Mouse (Mus musculus) forebrain, embryonic 14.5 days (tissue): ENCODE data around the gene Inhbe. TPM values are rescaled to one million over a fixed set of nuclear protein-coding genes. Genes with fewer than 3 reads are reported as not detected.

Source experiments
- ATAC-seq: fragments of 200-750 bp; cut with Nextera tagmentation; 2 replicates; pipeline ENCODE4 v1.8.0; 2017; ENCODE audit warnings: mild to moderate bottlenecking, moderate library complexity
- DNase-seq: peaks from one replicate; pipeline ENCODE4 v3.0.0-alpha.2; 2015; ENCODE audit warnings: low spot score
- H3K27ac ChIP-seq: fragments of 300-500 bp; sonication (generic); 2 replicates; pipeline ENCODE4 v1.5.1; 2014; ENCODE audit warnings: low read depth, mild to moderate bottlenecking, control low read depth, low read length, moderate library complexity
- H3K27me3 ChIP-seq: fragments of 300-500 bp; sonication (generic); replicated peaks from 2 replicates; pipeline ENCODE4 v1.6.1; 2014; ENCODE audit warnings: low read length, control low read depth, mixed read lengths; ENCODE audit not compliant: control insufficient read depth, insufficient read depth
- H3K36me3 ChIP-seq: fragments of 300-500 bp; sonication (generic); 2 replicates; pipeline ENCODE4 v1.6.1; 2014; ENCODE audit warnings: low read length, control low read depth; ENCODE audit not compliant: control insufficient read depth, insufficient read depth
- H3K4me1 ChIP-seq: fragments of 300-500 bp; sonication (generic); 2 replicates; pipeline ENCODE4 v1.6.1; 2014; ENCODE audit warnings: antibody characterized with exemption, low read length, control low read depth; ENCODE audit not compliant: control insufficient read depth, insufficient read depth
- H3K4me2 ChIP-seq: fragments of 300-500 bp; sonication (generic); 2 replicates; pipeline ENCODE4 v1.6.1; 2014; ENCODE audit warnings: mild to moderate bottlenecking, control low read depth, low read length
- H3K4me3 ChIP-seq: fragments of 300-500 bp; sonication (generic); 2 replicates; pipeline ENCODE4 v1.5.1; 2014; ENCODE audit warnings: low read depth, low read length, control low read depth
- H3K9ac ChIP-seq: fragments of 300-500 bp; sonication (generic); 2 replicates; pipeline ENCODE4 v1.6.1; 2014; ENCODE audit warnings: mild to moderate bottlenecking, low read length, control low read depth, moderate library complexity
- H3K9me3 ChIP-seq: fragments of 300-500 bp; sonication (generic); replicated peaks from 2 replicates; pipeline ENCODE4 v1.6.1; 2016; ENCODE audit warnings: low read length, control low read depth, mixed read lengths; ENCODE audit not compliant: control insufficient read depth
- WGBS: fragments of 180-500 bp; shearing (Covaris S2); extraction: QIAGEN DNeasy Blood & Tissue Kit; methylation state at CpG from one replicate; pipeline ENCODE4 v1.1.7; 2014; 5-methylcytosine and 5-hydroxymethylcytosine counted together
- polyA plus RNA-seq: library from polyadenylated mRNA; unstranded; fragments of >200 nt; fragmentation: Nextera tagmentation; extraction: Ambion mirVana; gene quantifications from 2 replicates; pipeline ENCODE4 v1.2.1, GENCODE M21; 2014

The Inhbe gene
- polyA plus RNA-seq, 1 experiment from 2014 or later, result not detected

DNA sequence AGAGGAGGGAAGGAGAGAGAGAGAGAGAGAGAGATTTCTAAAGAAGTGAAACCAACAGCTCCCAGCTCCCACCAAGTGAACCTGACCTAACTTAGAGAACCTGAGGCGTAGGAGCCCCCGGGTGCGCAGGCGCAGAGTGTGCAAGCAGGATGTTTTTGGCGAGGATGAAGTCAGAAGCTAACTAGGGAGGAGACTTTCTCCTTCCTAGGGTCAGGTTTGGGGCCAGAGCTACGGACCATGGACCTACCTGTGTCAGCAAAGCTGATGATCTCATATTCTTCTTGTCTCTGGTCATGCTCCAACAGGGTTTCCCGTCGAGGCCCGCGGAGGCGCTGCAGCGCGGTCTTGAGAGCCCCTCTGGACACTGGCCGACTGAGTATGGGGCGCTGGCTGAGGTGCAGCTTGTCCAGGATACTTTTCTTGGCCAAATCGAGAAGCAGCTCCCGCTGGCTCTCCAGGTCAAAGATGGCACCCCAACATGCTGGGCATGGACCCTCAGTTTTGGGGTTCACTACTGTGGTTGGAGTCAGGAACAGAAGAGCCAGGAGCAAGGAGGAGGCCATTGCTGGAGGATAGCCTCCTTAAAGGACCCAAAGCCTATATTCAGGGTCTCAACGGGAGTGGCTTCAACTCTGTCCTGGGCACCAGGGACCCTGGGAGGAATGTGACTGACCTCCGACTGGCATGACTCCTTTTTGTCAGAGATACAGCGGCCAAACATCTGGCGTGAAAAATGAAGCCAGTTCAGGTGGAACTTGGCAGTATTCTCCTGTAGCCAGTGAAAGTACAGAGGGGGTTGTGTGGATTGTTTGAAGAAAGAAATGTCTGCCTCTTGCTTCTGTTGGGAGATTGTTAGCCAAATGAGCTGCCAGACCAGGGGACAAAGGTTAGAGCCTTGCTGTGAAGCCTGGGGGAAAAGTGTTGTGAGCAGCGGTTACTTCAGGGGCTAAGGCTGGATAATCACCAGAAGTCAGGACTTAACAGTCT is 15.9 kb upstream of the Inhbe start, which contains the start of gene Inhbc:
TSS of gene Inhbc (minus strand) at position 598 of the 987 bp plus-strand sequence.
- H3K4me2 ChIP-seq, result no peak within 1 kb of the TSS
- H3K27me3 ChIP-seq, result no peaks in the 10 kb centered on the region
- DNase-seq, result no peak
- no peak within 1 kb of the TSS for H3K27ac ChIP-seq
- H3K9me3 ChIP-seq, result no peaks in the 10 kb centered on the region
- no peaks in the 10 kb centered on the region for H3K36me3 ChIP-seq
- 76% methylated on average over 22 of the region's 22 CpGs for WGBS
- no peak for ATAC-seq
- H3K4me3 ChIP-seq, result no peak within 1 kb of the TSS
- no peak within 1 kb of the TSS for H3K9ac ChIP-seq
- H3K4me1 ChIP-seq, result no peaks in the 10 kb centered on the region

DNA sequence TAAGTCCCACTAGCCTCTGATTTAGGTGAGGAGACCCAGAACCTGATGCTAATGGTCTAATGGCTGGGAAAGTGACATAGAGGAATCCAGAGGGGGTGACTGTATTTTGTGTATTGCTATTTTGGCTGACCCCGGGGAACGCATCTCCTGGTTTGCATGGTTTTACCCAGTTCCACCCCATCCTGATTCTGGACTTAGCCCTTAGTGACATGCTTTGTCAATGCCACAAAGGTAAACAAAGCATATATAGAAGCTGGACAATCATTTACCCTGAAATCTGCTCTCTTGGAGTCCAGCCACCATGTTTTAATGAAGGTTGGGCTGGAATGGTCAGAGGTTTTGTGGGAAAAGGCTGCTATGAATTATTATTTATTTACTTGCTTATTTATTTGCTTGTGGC is 14.1 kb upstream of the Inhbe start:
- no peaks in the 10 kb centered on the region for H3K9me3 ChIP-seq
- H3K36me3 ChIP-seq, result no peaks in the 10 kb centered on the region
- WGBS, result 73% methylated on average over 2 of the region's 2 CpGs
- H3K27ac ChIP-seq, result no peak overlapping the region
- DNase-seq, result no peak
- H3K4me1 ChIP-seq, result no peaks in the 10 kb centered on the region
- no peak overlapping the region for H3K4me3 ChIP-seq
- ATAC-seq, result no peak
- H3K4me2 ChIP-seq, result no peak overlapping the region
- no peak overlapping the region for H3K9ac ChIP-seq
- H3K27me3 ChIP-seq, result no peaks in the 10 kb centered on the region

DNA sequence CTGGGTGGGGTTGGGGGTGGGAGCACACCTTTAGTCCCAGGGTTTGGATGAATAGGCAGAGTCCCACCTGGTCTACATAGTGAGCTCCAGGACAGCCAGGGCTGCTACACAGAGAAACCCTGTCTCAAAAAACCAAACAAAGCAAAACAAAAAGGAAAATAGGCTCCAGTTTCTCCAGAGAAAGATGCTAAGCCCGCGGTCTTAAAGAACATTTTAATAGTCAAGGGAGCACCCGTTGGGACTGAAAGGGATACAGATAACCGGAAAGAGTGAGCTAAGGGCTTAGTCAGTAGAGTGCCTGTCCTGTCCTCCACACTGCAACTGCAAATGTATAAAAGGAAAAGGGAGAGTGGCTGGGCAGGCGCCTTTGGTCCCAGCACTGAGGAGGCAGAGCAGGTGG is 12.9 kb upstream of the Inhbe start:
- no peaks in the 10 kb centered on the region for H3K4me1 ChIP-seq
- H3K4me2 ChIP-seq, result no peak overlapping the region
- ATAC-seq, result no peak
- no peak overlapping the region for H3K4me3 ChIP-seq
- no peak overlapping the region for H3K27ac ChIP-seq
- no peaks in the 10 kb centered on the region for H3K9me3 ChIP-seq
- WGBS, result 68% methylated on average over 5 of the region's 5 CpGs
- H3K27me3 ChIP-seq, result no peaks in the 10 kb centered on the region
- DNase-seq, result no peak
- H3K9ac ChIP-seq, result no peak overlapping the region
- no peaks in the 10 kb centered on the region for H3K36me3 ChIP-seq

DNA sequence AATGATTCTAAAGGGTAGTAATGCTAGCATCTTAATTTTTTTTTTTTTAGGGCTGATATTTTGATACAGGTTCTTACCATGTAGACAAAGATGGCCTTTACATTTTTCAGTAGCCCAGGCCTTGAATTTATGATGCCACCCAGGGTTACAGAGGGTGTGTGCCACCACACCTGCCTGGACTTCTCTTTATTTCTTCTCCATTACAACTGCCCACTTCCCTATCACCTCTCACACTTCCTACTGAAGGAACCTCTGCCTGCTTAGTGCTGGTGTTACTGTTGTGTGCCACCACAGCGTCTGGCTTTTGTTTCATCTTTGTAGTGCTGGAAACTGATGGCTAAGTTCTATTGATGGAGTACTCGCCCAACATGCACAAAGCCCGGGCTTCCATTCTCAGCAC is 6.5 kb upstream of the Inhbe start:
- Histone ChIP-seq H3K9me3 (no peaks in the 10 kb centered on the region), H3K4me1 (no peaks in the 10 kb centered on the region), H3K27me3 (no peaks in the 10 kb centered on the region), H3K4me3 (no peak overlapping the region), H3K27ac (no peak overlapping the region), H3K36me3 (no peaks in the 10 kb centered on the region), H3K9ac (no peak overlapping the region), H3K4me2 (no peak overlapping the region)
- WGBS, result 87% methylated on average over 3 of the region's 3 CpGs
- no peak for DNase-seq
- ATAC-seq, result no peak

DNA sequence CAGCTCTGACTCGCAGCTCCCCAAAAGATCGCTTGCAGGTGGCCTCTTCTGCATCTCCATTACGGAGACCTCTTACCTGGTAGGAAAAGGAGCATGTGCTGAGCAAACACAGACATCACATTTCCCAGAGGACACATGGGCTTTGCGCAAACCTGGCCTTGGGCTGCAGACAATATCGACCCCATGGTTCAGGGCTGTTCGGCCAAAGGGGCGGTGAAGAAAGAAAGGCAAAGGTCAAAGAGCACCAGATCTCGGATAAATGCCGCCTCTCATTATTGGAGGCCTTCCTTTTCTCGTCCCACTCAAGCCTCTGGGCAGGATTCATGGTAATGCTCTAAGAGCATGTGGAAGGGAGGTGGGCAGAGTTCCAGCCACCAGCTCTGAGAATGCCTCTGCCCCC is 1.1 kb upstream of the Inhbe start:
- Histone ChIP-seq H3K4me3 (no peak overlapping the region), H3K9me3 (no peaks in the 10 kb centered on the region), H3K27me3 (no peaks in the 10 kb centered on the region), H3K9ac (no peak overlapping the region), H3K4me1 (no peaks in the 10 kb centered on the region), H3K36me3 (no peaks in the 10 kb centered on the region), H3K4me2 (no peak overlapping the region), H3K27ac (no peak overlapping the region)
- no peak for ATAC-seq
- WGBS, result 70% methylated on average over 10 of the region's 10 CpGs
- DNase-seq, result no peak

DNA sequence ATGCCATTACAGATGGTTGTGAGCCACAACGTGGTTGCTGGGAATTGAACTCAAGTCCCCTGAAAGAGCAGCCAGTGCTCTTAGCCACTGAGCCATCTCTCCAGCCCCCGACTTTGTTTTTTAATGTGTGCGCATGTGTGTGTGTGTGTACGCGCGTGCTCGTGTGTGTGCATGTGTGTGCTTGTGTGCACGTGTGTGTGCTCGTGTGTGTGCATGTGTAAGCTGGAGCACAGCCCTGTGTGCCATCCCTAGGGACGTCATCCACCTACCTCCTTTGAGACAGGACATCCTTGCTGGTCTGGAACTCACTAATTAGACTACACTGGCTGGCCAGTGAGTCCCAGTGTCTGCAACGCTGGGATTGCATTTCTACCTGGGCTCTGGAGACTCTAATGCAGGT is 1.4 kb downstream of the Inhbe start:
- 91% methylated on average over 11 of the region's 11 CpGs for WGBS
- no peak for DNase-seq
- Histone ChIP-seq H3K4me1 (no peaks in the 10 kb centered on the region), H3K9ac (no peak overlapping the region), H3K27ac (no peak overlapping the region), H3K9me3 (no peaks in the 10 kb centered on the region), H3K4me2 (no peak overlapping the region), H3K4me3 (no peak overlapping the region), H3K27me3 (no peaks in the 10 kb centered on the region), H3K36me3 (no peaks in the 10 kb centered on the region)
- no peak for ATAC-seq

DNA sequence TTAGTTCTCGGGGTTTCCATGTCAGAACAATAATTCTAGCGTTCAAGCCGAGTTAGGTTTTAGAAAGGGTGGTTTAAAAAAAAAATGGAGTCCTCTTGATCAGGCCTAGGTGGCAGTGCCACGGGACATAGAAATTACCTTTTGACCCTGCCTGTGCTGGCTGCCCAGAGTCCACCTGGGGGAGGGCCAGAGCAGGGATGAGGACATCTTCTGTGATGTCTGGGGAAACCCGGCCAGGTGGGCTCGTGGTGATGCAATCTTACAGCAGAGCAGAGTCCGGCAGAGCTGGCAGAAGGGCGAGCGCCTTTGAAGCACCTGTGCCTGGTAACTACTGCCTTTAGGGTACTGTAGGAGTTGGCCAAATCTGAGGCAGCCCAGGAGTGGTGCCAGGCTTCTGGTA is 2.0 kb downstream of the Inhbe start:
- no peak for ATAC-seq
- H3K4me2 ChIP-seq, result no peak overlapping the region
- WGBS, result 93% methylated on average over 9 of the region's 9 CpGs
- H3K36me3 ChIP-seq, result no peaks in the 10 kb centered on the region
- no peaks in the 10 kb centered on the region for H3K27me3 ChIP-seq
- H3K4me1 ChIP-seq, result no peaks in the 10 kb centered on the region
- no peak for DNase-seq
- H3K4me3 ChIP-seq, result no peak overlapping the region
- H3K9me3 ChIP-seq, result no peaks in the 10 kb centered on the region
- no peak overlapping the region for H3K27ac ChIP-seq
- H3K9ac ChIP-seq, result no peak overlapping the region

DNA sequence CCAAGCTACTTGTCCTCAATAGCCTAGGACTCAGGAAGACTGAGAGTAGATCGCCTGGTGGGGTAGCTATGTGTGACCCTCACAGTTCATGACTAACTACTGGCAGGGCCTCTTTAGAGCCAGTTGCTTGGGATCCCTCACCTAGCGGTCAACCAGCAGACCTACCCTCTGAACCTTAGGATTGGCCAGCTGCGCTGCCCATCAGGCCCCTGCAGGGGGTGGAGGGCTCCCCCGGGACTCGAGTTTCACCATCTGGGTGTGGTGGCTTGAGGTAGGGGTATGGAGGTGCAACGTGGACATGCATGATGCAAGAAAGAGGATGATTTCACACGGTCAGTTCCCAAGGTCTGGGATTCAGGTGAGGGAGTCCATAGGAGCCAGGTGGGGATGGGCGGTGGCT is 2.5 kb downstream of the Inhbe start:
- no peaks in the 10 kb centered on the region for H3K4me1 ChIP-seq
- H3K9ac ChIP-seq, result no peak overlapping the region
- no peaks in the 10 kb centered on the region for H3K36me3 ChIP-seq
- no peaks in the 10 kb centered on the region for H3K9me3 ChIP-seq
- 76% methylated on average over 8 of the region's 8 CpGs for WGBS
- H3K4me2 ChIP-seq, result no peak overlapping the region
- no peak for DNase-seq
- H3K27ac ChIP-seq, result no peak overlapping the region
- no peak for ATAC-seq
- H3K4me3 ChIP-seq, result no peak overlapping the region
- no peaks in the 10 kb centered on the region for H3K27me3 ChIP-seq

DNA sequence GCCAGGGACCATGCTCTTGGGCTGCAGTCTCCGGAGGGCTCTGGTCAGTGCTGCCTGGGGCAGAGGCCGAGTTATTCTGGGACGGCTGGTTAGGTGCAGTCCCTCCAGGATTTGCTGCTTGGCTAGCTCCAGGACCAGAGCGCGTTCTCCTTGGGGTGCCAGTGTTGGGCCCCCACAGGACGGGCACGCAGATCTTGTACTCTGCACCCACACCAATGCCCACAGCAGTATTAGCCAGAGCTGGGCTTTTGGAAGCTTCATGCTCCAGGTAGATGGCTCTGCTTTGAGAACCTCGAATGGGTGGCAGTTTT is 3.0 kb downstream of the Inhbe start:
- Histone ChIP-seq H3K4me3 (no peak overlapping the region), H3K9ac (no peak overlapping the region), H3K4me1 (no peaks in the 10 kb centered on the region), H3K27me3 (no peaks in the 10 kb centered on the region), H3K9me3 (no peaks in the 10 kb centered on the region), H3K27ac (no peak overlapping the region), H3K36me3 (no peaks in the 10 kb centered on the region), H3K4me2 (no peak overlapping the region)
- DNase-seq (no peak), ATAC-seq (no peak)
- 84% methylated on average over 8 of the region's 8 CpGs for WGBS
